Mouse (Mus musculus): ENCODE measurements at regions not wholly inside any gene's neighbourhood (a gene's known extent, or its start where the extent isn't known, plus 50 kb on each side); places are given as distances from the start of the nearest gene placed in this dataset.

DNA sequence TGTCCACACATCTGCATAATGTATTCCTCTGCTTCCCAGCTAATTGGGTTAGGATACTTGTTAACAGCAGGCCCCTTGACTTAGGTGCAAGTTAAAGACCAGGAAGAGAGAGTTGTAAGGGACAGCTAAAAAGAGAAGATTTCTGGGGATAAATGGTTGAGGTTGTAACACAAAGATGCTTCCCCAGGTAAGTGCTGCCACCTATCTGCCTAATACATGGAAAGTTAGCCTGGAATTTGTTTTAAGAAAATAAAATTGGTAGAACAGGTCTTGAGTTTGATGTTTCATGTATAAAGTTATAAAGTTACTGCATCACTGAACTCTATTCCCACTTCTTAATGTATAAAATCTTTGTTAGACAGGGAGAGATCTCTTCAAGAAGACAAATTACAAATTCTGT lies 232.4 kb upstream of the Aga start:
- peak; percentile 1 for DNase-seq

GRCm38 (mm10) chr8:53281041-53281440 lies 230.5 kb upstream of the Aga start:
- no peak for DNase-seq

Data from cerebellum, adult 9-10 months (tissue).